Mouse (Mus musculus) adrenal gland, postnatal 4 days (tissue): ENCODE data around the gene Snd1. TPM values are rescaled to one million over a fixed set of nuclear protein-coding genes. Genes with fewer than 3 reads are reported as not detected.
A peak's percentile ranks its signal among the peaks of the same experiment; 100 is the strongest.

Source experiments
- DNase-seq, 2 experiments: peaks; one replicate each; pipeline ENCODE4 v3.0.0; 2021 to 2022; ENCODE audit warnings: low spot score in 2 of 2, mixed read lengths in 2 of 2
- total RNA-seq, 2 experiments: library from RNA; stranded (reverse); gene quantifications; 2 replicates each; pipeline ENCODE4 v1.2.3; 2021

The Snd1 gene
- total RNA-seq, 2 experiments from 2014 or later: 148 to 163 TPM

DNA sequence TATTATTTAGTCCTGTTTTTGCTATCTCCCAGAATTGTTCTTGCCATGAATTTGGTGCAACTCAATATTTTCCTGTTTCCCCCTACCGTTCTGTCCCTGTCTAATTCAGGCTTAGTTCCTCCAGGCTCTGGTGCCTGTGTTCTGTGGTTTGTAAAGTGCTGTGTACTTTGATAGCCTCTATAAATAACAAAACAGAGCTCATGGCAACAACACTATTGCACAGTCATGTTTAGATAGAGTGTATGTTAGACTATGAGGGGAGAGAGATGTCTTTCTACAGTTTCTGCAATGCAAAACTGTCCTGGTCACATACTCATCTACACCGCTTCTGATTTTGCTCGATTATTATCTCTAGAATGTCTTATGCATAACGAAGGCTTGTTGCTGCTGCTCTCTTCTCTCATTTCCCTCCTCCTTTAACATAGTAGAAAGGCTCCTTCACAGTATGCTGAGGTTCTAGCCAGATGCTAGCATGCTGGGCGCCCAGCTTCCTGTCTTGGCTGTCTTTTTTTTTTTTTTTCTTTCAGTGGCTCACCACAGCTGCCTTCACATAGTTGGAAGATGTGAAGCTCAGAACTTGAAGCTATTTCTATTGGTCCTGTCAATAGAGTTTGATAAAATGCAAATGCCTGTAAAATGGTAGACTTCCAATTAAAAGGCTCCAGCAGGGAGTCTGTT lies 113.7 kb downstream of the Snd1 start:
- no peak for DNase-seq

DNA sequence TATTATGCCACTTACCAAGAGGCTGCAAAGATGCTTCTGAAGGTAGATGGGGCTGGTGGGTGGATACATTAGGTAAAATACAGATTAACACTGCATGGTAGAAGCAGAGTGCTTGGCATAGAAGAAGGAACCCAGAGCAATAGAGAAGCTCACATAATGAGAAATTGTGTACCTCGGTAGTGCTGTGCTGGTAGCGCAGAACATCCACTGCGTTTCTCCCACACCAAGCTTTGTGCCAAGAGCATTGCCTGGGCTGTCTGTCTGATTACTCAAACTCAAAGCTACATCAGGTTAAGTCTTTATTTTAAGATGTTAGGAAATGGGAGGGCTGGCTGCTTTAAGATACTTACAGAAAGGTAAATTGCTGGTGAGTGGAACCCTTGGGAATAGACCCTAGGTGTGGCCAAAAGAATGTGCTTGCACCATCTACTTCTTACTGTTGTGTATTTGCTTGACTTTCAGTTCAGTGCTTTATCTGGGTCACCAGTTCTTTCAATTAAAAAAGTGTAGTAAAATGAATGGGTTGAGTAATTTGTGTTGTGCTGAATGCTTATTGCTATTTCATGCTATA lies 117.5 kb downstream of the Snd1 start:
- DNase-seq: no peak

DNA sequence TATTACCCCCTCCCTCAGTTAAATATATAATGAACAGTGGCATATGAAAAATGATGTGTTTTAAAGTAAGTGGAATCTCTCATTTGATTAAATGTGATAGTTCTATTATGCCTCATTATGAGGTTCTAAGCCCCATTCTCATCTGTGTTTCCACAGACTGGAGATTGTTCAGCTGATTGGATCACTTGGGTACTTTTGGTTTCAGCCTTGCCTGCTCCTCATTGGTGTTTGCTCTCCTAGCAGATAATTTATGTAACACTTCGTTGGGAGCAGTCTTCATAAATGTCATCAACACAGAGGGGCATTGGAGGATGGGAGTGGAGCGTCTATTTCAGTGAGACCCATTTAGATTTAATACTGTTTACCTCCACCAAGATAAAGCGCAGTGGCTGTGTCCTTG lies 118.8 kb downstream of the Snd1 start:
- DNase-seq: no peak

DNA sequence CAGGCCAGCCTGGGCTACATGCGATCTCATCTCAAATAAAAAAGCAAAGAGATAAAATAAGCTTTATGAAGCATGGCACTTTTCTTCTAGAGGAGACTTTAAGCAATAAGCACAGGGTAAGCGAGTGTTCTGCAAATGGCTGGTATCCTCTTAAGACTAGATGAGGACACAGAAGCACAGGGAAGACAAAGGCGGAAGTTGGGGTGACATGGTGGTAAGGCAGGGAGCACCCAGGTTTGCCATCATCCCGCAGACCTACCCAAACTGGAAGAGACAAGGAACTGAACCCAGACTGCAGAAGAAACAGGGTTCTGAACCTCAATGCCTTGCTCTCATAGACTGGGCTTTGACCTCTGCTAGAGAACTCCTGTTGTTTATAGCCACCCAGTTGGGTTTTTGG lies 119.8 kb downstream of the Snd1 start:
- DNase-seq: no peak

DNA sequence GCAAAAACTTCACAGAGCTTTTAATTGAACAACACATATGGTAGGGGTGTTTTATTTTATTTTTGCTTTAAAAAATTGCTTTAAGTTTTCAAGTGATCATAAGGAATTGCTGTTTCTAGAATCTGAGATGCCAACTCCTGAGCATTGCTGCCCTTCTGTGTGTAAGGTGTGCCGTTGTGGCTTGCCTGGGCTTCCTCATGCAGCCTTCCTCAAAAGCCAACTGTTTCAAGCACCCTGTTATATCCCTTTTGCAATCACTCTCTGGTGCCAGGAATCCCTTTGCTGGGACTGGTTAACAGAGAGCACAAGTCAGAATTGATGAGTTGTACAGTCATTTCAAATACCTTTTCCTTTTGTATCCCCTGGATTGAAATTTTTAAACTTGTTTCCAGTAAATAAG lies 120.3 kb downstream of the Snd1 start:
- no peak for DNase-seq

DNA sequence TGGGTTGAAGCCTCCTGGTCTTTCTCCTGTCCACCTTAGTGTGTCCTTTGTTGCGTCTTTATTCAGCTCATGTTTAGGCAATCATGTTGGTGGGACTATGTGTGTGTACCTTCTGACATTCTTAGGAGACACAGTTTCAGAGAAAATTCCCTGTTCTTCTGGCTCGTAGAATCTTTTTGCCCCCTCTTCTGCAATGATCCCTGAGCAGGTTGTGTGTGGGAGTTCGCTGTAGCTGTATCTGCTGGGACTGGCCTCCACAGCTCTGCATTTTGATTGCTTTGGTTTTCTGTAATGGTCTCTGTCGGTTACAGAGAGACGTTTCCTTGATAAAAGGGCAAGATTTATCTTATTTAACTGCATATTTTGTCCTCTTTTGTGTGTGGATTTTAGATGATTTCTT lies 122.3 kb downstream of the Snd1 start:
- no peak for DNase-seq

DNA sequence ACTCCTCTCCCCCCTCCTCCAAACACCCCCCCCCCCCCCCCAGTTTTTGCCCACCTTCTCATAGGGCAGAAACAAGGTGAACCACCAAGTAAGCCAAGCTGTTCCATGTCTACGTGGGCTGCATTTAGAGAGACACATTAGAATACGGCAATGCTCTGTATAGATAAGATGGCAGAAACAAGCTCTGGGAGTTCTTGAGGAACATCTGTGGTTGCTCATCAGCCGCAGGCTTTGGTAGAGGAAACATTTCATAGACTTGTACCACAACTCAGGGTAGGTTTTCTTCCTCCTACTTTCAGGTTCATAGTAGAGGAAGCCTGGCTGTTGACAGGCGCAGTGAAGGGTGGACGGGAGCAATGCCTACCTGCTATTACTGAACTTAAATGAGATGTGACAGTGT lies 124.2 kb downstream of the Snd1 start:
- no peak for DNase-seq

DNA sequence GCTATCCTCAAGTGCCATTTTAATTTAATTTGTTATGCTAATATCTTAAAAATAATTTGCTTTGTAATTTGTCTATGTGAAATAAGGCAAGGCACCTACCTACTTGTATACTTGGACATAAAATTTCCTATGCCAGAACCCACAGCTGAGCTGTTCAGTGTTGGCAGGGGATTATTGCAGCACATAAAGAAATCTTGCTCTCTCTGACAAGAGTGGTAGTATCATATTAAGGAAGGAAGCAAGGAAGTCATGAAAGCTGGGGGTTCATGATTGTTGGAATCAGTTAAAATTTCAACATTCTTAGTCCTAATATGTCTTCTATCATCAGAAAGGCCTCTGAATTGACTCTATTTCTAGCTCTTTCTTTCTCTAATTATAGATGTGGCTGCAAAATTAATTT lies 125.5 kb downstream of the Snd1 start:
- DNase-seq: no peak

DNA sequence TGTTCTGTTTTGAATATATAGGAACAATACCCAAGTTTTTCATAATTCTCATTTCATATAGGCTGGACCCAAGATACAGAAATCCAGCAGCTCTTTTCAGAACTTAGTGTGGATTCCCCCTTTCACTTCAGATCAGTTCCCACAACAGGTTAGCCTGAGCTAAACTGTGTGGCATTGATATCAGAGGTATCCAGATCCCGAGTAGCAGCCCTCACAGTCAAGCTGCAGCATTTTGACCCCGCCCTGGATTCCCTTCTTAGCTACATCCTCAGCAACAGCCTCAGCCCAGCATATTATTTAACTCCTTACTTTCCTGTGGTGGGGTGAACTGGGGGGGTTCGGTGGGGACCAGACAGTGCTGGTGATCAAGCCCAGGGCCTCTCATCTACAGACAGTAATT lies 128.5 kb downstream of the Snd1 start:
- no peak for DNase-seq

DNA sequence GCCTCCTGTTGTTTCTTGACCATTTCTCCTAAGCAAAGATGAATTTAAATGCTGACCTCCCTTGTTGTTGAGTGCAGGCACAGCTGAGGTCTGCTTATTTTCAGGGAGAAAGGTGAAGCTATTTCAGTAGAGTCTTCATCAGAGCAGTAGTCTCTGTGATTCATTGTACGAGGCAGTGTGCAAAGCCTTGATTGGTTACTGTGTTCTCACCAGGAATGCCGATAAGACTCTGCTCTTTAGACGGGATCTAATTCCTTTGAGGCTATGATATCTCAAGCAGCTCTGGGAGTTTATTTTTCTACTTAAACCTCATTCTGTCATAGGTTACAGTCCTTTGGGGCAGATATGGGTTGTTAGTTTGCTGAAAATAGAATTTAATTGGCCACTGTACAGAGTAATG lies 128.9 kb downstream of the Snd1 start:
- DNase-seq: no peak

DNA sequence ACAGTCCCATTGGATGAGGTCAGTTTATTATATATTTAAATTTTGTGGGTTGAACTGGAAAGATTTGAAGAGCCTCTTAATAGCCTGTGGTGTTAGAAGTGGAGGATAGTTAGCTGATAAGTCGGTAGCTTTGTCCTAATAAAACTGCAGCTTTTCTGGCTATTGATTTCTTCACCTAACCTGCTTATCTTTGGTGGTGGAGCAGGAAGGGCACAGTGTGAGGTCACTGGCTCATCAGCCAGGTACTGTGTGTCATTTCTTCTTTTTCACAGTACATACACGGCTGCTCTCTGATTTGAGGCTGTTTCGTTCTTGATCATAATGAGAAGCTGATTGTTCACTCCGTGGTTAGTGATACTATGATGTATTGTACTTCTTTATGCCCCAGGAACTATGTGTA lies 134.4 kb downstream of the Snd1 start:
- no peak for DNase-seq

DNA sequence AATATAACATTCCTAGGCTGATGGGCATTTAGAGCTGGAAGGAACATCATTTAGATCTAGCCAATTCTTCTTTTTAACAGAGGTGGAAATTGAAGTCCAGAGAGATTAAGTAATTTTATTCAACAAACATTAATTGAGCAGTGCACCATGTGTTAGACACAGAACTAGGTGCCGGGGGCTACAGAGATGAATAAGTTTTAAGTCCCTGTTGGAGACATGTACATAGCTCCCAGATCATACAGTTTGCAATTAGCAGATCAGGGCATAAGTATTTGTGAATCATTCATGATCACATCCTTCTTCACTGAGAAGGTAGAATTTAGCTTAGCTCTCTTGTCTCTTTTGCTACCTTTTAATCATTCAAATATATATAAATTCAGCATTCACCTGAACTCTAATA lies 135.2 kb downstream of the Snd1 start:
- no peak for DNase-seq

DNA sequence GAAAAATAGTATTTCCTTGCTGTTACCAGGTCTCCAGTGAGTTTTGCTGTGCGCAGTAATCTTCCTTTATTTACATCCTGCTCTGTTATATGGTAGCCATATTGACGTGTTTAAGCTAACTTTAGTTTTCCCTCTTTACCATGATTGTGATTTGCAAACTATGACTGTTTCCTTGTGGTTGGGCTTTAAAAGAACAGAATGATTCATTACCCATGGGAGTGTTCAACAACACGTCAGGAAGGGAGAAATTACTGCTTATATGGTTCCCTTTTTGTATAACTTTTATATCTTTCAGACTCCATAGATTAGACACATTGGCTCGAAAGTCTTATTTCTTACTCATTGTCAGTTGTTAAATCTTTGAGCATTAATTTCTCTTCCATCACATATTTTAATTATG lies 138.5 kb downstream of the Snd1 start:
- no peak for DNase-seq

DNA sequence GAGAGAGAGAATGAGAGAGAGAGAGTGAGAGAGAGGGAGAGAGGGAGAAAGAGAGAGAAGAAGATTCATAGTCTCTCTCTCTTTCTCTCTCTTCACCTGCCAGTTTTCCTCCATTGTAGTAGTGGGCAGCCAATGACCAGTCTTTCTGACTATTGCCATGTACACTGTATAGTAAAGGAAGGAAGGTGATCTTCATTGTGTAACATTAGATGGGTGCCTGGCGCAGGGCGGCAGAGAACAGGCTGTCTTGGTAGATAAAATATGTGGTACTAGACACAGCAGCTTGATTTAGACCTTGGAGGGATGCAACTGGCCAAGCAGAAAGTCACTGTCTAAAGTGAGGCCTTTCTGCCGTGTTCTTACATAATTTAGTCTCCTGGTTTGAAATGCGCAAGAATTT lies 139.9 kb downstream of the Snd1 start:
- DNase-seq: no peak

DNA sequence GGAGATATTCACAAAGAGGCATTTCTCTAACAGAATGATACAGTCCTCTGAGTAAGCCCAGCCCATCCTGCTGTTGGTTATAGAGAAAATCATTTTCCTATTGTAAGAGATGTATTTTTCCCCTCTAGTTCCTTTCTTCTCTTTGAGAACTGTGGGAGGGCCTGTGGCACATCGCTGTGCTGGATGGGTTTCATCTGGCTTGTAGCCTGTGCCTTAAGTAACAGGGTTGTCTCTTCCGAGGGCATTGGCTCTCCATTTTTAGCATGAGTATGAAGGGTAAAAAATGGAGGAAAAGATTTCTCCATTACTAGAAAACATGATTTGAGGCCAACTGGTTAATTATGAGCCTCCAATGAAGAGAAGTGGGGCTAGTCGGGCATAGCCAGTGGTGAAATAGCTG lies 140.5 kb downstream of the Snd1 start:
- no peak for DNase-seq

DNA sequence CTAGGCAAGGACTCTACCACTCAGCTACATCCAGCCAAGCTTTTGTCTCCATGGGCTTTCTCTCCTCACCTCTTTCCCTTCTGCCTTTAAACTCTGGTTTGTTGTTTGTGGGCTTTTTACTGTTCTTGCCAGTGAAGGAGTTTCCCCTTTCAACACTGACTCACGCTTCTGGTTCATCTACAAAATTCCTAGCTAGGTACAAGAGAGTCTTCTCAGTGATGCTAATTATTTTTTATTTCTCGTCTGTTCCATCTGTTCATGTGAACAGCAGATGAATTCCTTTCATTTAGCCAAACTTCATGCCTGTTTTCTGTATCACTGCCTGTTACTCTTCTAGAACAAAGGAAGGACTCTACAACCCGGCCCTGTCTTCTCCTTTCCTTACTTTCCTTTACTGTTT lies 141.0 kb downstream of the Snd1 start:
- DNase-seq: no peak

DNA sequence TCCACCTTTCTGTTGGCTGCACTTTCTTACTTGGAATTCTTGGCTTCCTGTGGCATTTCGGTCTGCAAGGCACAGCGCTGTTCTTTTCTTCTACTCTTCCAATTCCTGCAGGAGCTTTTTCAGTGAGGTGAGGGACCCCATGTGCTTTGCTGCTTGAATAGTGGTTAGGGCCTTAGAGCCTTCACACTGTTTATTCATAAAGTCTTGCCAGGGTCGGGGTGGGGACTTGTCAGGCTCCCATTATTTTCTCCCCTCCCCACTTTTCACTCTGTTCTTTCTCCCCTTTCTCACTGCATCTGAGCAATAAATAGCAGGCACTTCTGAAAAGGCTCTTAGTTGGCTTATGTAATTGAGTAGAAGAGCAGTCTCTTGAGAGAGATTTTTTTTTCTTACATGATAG lies 143.4 kb downstream of the Snd1 start:
- no peak for DNase-seq

DNA sequence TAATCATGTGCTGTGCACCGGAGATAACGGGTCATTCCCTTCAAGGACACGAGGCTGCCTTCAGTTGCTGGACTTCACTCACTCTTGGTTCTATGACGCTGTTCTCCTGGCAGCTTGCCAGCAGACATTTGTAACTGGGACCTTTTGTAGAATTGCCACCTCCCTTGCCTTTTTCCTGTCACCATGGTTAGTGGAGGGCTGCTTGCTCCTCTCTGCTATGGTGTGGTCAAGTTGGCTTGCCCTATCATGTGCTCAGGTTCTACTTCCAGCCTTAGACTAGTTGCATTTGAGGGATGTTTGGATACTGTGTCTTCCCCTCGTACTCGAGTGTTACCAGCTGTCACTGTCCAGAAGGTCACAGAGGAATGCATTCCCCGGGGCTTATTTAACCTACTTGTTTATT lies 143.8 kb downstream of the Snd1 start:
- peak; percentile 32 to 66 for DNase-seq

DNA sequence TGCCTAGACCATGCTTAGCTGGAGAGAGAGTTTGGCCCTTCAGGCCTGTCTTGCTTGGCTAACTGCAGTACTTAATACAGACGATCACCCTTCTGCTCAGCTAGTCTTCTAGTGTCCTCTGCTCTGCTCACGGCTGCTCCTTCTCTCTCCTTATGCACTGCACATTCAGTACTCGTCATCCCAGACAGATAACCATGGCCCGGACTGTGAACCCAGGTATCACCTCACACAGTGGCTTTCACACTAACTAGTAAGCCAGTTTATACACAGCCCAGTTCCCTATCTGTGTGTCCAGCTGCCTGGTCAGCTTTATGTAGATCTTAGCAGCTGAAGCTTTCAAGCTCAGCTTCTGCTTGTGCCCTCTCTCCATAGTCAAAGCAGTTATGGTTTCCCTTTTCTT lies 146.5 kb downstream of the Snd1 start:
- no peak for DNase-seq

DNA sequence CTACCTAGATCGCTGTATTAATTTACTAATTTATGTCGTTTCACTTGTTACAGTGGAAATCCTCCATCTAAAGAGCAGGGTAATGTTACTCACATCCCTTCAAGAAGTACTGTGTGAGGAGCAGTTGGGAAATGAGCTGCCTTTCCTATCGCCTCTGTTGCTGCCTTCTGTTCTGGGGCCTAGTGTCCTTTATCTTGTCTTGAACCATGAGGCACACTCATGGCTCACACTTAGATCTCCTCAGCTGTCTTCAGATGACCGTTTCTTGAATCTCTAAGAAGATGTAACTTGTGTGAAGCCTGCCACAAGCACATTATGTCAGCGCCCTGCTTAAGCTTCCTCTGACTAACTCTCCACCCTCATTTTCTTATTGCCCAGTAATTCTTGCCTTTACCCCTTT lies 147.0 kb downstream of the Snd1 start:
- no peak for DNase-seq

DNA sequence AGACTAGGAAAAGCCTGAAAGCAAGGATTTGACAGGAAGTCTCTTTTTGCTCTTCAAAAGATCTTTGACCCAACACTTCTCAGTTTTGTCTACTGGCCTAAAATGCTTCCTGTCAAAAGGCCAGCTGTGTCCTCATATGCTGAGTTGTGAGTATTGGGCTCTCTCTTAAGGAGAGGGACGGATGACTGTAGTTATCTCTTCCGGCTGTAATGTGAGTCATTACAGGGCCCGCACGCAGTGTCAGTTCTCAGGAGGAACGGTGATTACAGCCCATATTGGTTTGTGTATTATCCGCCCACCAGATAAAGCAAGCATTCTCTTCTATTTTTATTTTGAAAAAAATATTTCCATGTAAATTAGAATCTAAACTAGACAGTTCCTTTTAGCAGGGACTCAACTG lies 147.6 kb downstream of the Snd1 start:
- no peak for DNase-seq

DNA sequence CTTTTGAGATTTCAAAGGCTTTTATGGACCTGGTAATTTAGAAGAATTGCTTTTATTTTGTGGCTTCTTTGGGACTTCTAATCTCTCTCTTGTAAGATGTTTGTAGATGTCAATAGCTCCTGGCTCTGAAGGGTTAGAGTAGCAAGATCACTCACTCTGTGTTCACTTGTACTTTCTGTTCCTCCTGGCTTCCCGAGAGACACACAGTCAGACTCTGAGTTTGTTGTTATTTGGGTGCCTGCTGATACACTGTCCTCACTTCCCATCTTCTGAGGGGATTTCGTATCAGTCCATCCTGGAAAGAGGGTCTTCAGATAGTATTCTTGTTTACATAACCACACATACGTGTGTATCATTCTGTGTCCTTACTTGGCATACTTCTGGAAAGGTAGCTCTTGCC lies 148.0 kb downstream of the Snd1 start:
- no peak for DNase-seq

DNA sequence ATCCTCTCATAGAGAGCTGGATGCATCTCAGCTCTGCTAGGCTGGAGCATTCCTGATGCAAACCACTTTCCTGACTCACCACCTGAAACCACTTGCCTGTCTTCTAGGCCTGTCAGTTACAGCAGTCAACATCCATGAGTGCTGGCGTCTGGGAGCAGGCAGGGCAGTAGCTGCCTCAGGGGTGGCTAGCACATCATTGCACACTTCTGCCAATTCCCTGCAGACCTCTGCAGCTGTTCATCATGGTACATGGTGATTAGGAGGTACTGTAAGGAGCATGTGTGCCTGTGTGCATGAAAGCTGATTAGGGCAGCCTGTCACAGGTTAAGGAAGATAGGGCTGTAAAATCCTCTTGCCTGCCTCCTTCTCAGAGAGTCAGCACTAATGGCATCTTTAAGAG lies 153.5 kb downstream of the Snd1 start:
- no peak for DNase-seq

DNA sequence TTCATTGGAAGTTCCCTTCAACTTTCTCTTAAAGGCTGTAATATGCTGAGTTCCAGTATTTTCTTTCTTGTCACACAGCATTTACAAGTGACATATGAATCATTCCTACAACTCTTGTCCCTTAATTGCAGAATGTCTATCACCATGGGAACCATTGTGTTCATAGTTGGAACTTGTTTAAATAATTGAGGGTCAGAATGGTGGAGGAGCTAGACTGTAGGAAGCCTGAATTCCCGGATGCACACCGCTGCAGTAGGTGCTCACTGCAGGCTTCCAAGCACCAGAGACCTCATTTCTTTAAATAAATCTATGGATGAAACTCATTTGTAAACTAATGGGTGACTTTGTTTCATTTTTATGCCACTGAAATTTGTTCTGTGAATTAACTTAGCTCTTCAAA lies 154.9 kb downstream of the Snd1 start:
- no peak for DNase-seq
